Mouse (Mus musculus) brain, embryonic 14.5 days (tissue): ENCODE results near the gene Il17f.

ENCODE experiments used
- CTCF ChIP-seq: fragments of 200-500 bp; IDR thresholded peaks from 2 replicates; pipeline ENCODE4 v1.5.1; 2012; ENCODE audit warnings: inconsistent platforms, mild to moderate bottlenecking, moderate library complexity, borderline replicate concordance; ENCODE audit not compliant: insufficient read depth, insufficient read length; ENCODE audit errors: extremely low read depth
- POLR2A ChIP-seq: fragments of 200-500 bp; IDR thresholded peaks from 2 replicates; pipeline ENCODE4 v1.6.1; 2012; ENCODE audit warnings: mild to moderate bottlenecking, inconsistent platforms, borderline replicate concordance; ENCODE audit not compliant: poor library complexity, insufficient read depth, insufficient read length, severe bottlenecking; ENCODE audit errors: extremely low read depth

- no peak for TF ChIP-seq CTCF
- no peak for TF ChIP-seq POLR2A
Measured at GRCm38 (mm10) chr1:20820959-20821358, 30.5 kb upstream of the Il17f start.
